Mouse (Mus musculus) frontal cortex, postnatal 36 days (tissue): ENCODE measurements around the gene Gm21985.

Experiments
- DNase-seq, 2 experiments: peaks; one replicate each; pipeline ENCODE4 v3.0.0; 2022; ENCODE audit warnings: low spot score in 2 of 2

The Gm21985 gene

DNA sequence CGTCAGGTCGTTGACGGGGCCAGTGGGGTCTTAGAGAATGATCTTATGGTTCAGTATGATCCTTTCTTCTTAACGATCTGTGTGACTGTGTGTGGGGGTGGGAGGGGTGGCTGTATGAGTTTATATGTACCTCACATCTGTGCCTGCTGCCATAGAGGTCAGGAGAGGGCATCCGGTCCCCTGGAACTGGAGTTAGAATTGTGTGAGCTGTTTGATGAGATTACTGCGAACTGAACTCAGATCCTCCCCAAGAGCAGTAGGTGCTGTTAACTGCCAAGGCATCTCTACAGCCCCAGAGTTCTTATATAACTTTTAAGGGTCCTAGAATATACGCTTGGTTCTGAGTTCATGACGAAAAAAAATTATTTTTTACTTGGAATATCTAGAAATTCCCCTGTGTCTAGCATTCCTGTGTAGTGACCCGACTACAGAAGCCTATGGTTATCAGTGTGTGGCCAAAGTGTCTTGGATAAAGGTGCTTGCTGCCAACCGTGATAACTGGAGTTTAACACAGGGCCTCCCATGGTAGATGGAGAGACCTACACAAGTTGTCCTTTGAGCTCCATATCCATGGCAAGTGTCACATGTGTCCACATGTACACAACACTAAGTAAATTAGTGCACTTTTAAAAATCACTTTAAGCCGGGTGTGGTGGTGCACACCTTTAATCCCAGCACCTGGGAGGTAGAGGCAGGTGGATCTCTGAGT lies 62.1 kb downstream of the Gm21985 start:
- no peak for DNase-seq

DNA sequence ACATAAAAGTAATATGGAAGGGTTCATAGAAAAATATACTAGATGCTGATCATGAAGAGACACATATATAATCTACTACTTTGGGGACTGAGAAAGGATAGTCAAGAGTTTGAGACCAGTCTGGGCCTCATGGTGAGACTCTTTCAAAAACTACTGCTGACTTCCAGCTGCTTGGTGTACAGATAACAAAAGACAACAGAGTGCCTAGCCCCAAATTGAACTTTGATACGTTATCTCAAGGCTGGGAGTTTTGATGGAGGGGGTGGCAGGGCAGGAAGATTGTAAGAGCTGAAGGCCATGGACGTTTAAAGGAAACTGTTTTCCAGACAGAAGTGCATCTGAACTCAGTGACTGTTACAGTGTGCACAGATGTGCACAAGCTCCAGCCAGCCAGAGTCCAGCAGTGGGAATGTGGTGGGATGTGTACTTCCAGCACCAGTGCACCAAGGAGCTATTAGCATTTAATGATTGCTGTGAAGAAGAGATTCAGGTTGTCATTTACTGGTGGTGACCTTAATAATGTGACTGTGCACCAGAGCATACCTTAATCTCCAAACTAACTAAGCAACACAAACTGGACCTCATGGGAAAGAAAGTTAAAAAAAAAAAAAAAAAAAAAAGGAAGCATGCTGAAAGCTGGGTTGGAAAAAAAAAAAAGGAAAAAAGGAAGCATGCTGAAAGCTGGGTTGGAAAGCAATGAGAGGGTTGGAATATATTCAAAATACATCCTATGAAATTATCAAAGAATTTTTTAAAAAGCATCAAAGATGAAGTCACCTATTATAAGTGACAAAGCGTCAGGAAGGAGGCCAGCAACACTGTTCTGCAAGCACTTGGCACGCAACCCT lies 66.2 kb downstream of the Gm21985 start:
- DNase-seq = no peak

DNA sequence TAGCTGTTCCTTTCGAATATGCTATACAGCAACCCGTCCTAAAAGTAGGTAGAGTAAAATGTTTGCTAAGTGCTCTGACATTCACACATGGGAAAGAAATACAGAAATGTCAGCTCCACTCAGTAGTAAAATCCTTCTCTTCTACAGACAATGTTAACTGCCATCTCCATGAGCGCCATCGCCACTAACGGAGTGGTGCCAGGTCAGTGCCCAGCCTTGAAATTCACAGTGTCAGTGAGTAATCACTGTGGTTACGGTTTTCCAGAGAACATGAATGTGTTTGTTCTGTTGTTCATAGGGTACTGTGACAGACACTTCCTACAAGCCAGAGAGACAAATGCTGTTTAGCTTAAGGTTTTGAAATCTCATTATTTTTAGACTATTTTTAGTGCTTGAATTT lies 71.1 kb downstream of the Gm21985 start:
- DNase-seq = no peak

GRCm38 (mm10) chr2:112339736-112340135 lies 73.6 kb downstream of the Gm21985 start:
- no peak for DNase-seq

DNA sequence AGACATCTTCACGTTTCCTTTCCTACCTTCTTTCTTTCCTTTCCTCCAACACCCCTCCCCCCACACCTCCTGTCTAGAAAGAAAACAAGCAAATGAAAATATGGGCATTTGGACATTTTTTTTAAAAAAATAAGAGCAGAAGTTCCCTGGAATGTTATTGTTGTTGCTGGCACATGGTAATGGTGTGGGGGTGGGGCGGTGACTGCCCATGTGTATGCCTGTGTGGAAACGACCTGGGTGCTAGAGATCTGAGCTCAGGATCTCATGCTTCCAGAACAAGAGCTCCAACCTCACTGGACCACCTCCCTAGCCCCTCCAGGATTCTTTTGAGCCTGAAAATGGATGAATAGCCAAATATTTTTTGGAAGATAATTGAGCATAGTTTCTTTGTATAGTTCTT lies 75.0 kb downstream of the Gm21985 start:
- DNase-seq = no peak

GRCm38 (mm10) chr2:112348246-112348645 lies 82.1 kb downstream of the Gm21985 start:
- DNase-seq = no peak

GRCm38 (mm10) chr2:112353685-112354455 lies 87.8 kb downstream of the Gm21985 start:
- DNase-seq = no peak

GRCm38 (mm10) chr2:112359611-112360010 lies 93.5 kb downstream of the Gm21985 start:
- peak in 1 of 2 experiments; percentile 13 for DNase-seq

DNA sequence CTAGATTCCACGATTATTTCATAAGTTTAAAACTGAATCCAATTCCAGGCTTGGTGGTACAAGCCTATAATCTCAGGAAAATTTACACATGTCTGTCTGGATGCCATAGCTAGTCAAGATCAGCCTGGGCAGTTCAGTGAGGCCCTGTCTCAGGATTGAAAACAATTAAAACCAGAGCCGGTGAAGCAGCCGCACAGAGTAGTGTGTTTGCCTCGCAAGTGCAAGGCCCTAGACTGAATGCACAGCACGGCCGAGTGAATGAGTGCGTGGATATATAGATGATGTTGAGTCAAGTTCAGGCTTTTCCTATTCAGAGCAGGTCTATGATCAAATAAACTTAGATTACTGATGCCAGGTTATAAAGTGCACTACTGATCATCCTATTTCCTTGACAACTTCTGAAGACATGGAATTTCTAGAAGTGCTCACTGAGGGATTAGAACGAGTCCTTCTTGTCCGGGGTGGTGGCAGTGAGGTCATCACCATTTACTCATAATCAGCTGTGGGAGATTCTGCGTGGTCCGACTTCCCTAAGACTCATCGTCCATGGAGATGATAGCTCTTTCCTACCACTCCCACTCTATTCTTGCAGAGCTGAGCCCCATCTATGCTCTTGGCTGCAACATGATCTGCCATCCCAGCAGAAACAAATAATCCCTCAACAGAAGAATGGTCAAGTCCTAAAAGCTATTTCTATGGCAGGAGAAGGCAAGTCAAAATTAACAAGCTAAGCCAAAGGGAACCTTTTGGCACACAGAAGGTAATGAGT lies 94.1 kb downstream of the Gm21985 start:
- DNase-seq = no peak

- no peak for DNase-seq
Observed at GRCm38 (mm10) chr2:112360781-112361169, 94.7 kb downstream of the Gm21985 start.

DNA sequence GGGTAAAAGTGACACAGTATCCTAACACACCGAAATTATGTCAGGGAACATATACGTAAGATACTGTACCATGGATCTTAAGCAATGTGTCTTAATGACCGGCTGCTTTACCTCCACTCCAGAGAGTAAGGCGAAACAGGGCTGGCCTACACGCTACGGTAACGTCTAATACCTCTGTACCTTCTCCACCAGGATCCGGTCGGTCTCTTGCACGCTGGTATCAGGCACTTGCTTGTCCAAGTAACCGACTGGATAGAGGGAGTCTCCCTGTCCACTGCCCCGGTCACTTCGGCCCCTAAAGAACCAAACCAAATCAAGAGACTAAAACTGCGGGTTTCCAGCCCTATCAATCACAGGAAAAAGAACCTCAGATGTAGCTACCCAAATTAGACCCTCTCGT lies 101.1 kb downstream of the Gm21985 start:
- DNase-seq = no peak

- peak; percentile 92 to 96 for DNase-seq
Observed at GRCm38 (mm10) chr2:112367726-112368673, 101.9 kb downstream of the Gm21985 start, which contains the start of gene Emc4. Emc4 (minus strand) TSS chr2:112368027.

DNA sequence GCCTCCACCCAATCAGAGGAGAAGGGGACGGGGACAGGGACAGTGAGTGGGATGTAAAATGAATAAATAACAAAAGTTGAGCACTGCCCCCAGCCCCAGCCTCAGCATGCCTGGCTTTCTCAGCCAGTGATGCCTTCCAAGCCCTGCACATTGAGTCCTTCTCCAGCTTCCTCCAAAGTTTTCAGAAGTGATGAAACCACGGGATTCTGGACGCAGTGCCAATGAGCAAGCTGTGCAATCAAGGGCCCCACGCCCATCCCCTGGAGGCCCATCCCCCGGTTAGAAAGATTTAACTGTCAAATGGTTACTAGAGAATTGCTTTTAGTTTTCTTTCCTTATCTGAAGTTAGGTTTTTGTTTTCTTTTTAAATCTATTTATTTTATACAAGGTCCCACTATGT lies 103.8 kb downstream of the Gm21985 start:
- no peak for DNase-seq

DNA sequence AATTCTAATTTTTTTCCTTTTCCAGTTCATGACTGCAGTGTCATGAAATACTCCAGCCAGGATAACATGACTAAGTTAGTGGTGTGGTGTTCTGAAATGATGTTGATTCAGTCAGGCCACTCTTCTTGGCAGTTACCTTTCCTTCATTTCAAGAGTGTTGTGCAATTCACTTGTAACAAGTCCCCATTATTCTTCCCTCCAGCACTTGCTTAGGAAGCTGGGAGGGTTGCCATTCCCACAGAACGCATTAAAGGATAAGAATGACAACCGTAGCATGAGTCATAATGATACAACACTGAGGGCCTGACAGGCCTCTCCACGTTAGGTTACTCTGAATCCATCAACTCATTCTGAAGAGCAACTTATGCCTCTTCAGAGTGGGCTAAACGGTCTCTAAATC lies 107.0 kb downstream of the Gm21985 start:
- no peak for DNase-seq

GRCm38 (mm10) chr2:112374610-112375009 lies 108.5 kb downstream of the Gm21985 start:
- no peak for DNase-seq

- peak; percentile 89 to 90 for DNase-seq
Observed at GRCm38 (mm10) chr2:112378973-112379898, 113.1 kb downstream of the Gm21985 start, which contains the start of gene Katnbl1. Katnbl1 (plus strand) TSS chr2:112379211.

DNA sequence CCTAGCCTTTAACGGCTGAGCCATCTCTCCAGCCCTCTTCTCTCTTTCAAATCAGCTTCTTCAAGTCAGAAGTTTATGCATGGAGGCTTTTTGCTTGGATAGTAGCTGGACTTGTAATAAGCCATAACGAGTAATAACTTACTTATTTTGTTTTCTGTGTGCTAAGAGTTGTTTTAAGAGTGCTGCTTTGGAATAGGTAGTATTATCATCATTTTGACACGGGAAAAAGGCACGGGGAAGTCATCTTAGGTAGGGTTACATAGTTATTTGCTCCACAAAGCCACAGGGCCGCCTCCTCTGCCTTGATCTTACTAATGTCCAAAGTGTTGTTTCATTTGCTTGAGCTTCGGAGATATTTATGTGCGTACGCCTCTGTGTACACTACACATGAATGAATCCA lies 114.0 kb downstream of the Gm21985 start:
- DNase-seq = no peak

DNA sequence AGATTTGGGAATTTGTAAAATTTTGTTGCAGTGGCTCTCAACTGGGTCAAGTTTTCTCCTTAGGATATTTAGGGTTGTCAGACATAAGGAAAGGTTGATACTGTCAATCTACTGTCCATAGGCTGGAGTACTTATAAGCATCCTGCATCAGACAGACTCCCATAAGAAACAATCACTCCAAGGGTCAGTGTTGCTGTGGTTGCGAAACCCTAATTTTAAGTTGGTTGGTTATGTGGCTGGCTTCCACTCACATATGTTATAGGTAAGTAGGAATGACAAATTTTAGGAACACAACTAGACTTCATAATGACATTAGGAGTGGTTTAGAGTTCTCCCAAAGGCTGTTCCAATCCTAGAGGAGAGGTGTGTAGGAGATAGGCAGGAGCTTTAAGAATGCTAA lies 115.1 kb downstream of the Gm21985 start:
- no peak for DNase-seq

DNA sequence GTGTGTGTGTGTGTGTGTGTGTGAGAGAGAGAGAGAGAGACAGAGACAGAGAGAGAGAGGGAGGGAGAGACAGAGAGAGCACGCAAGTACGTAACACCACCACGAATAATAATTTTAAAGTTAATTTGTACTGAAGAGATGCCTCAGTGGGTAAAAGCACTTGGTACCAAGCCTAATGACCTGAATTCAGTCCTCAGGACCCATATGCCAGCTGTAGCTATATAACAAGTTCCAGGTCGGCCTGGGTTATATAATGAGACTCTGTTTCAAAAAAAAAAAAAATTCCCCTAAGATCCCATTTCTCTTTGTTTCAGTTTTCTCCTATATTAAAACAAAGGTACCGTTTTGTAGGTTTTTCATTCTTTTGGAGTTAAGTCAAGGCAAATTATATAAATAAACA lies 124.7 kb downstream of the Gm21985 start:
- DNase-seq = no peak
